Mouse (Mus musculus) midbrain, embryonic 11.5 days (tissue): ENCODE results near the gene Islr. TPM values are rescaled to one million over a fixed set of nuclear protein-coding genes. Genes with fewer than 3 reads are reported as not detected.

Experiments used
- ATAC-seq: fragments of 200-750 bp; cut with Nextera tagmentation; 2 replicates; pipeline ENCODE4 v1.8.0; 2017; ENCODE audit warnings: moderate TSS enrichment, moderate library complexity; ENCODE audit not compliant: low FRiP score
- DNase-seq: peaks from one replicate; pipeline ENCODE4 v3.0.0; 2015; ENCODE audit warnings: low spot score; ENCODE audit errors: missing footprints
- H3K27ac ChIP-seq: fragments of 300-500 bp; sonication (generic); 2 replicates; pipeline ENCODE4 v1.5.1; 2014; ENCODE audit warnings: low read depth, low read length
- H3K27me3 ChIP-seq: fragments of 300-500 bp; sonication (generic); 2 replicates; pipeline ENCODE4 v1.6.1; 2014; ENCODE audit warnings: mild to moderate bottlenecking, low read length, moderate library complexity, mixed read lengths; ENCODE audit not compliant: control insufficient read depth, insufficient read depth
- H3K36me3 ChIP-seq: fragments of 300-500 bp; sonication (generic); 2 replicates; pipeline ENCODE4 v1.6.1; 2014; ENCODE audit warnings: mild to moderate bottlenecking, low read length, moderate library complexity, mixed read lengths; ENCODE audit not compliant: control insufficient read depth, insufficient read depth
- H3K4me1 ChIP-seq: fragments of 300-500 bp; sonication (generic); 2 replicates; pipeline ENCODE4 v1.6.1; 2014; ENCODE audit warnings: low read length; ENCODE audit not compliant: control insufficient read depth, insufficient read depth
- H3K4me2 ChIP-seq: fragments of 300-500 bp; sonication (generic); 2 replicates; pipeline ENCODE4 v1.6.1; 2014; ENCODE audit warnings: mild to moderate bottlenecking, moderate library complexity
- H3K4me3 ChIP-seq: fragments of 300-500 bp; sonication (generic); 2 replicates; pipeline ENCODE4 v1.5.1; 2014; ENCODE audit warnings: low read depth, low read length
- H3K9ac ChIP-seq: fragments of 300-500 bp; sonication (generic); 2 replicates; pipeline ENCODE4 v1.6.1; 2014; ENCODE audit warnings: low read length
- H3K9me3 ChIP-seq: fragments of 300-500 bp; sonication (generic); 2 replicates; pipeline ENCODE4 v1.6.1; 2016; ENCODE audit warnings: low read length; ENCODE audit not compliant: control insufficient read depth
- WGBS: fragments of 180-500 bp; shearing (Covaris S2); extraction: QIAGEN DNeasy Blood & Tissue Kit; methylation state at CpG from one replicate; pipeline ENCODE4 v1.1.7; 2014; 5-methylcytosine and 5-hydroxymethylcytosine counted together
- polyA plus RNA-seq: library from polyadenylated mRNA; unstranded; fragments of >200 nt; fragmentation: Nextera tagmentation; extraction: Ambion mirVana; gene quantifications from 2 replicates; pipeline ENCODE4 v1.2.1, GENCODE M21; 2014

Gene Islr
- polyA plus RNA-seq, 1 experiment from 2014 or later, result 13.9 TPM

DNA sequence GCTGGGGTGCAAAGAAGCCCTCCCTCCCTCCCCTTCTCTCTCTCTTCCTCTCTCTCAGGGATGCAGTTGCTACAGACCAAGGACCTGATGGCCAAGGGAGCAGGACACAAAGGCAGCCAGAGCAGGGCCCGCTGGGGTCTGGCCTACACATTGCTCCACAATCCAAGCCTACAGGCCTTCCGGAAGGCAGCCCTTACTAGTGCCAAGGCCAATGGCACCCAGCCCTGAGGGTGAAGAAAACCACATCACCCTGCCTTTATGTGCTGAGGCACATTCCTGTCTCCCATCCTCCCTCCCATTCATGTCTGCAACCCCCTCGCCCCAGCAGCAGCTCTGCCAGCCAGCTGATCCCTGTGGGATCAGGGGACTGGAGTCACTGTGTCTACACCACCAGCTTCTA lies 51.0 kb downstream of the Islr start:
- Histone ChIP-seq H3K4me2 (no peak overlapping the region), H3K36me3 (no peaks in the 10 kb centered on the region), H3K4me3 (no peak overlapping the region), H3K9me3 (no peaks in the 10 kb centered on the region), H3K9ac (no peak overlapping the region), H3K27me3 (no peaks in the 10 kb centered on the region), H3K27ac (no peak overlapping the region), H3K4me1 (0 out of 2 replicates have a peak, but pooled peaks cover 3% of the 10 kb centered on the region)
- DNase-seq (no peak), ATAC-seq (no peak)
- 84% methylated on average over 3 of the region's 3 CpGs for WGBS

- Histone ChIP-seq H3K27me3 (no peaks in the 10 kb centered on the region), H3K27ac (no peak overlapping the region), H3K9me3 (no peaks in the 10 kb centered on the region), H3K4me2 (no peak overlapping the region), H3K4me3 (no peak overlapping the region), H3K9ac (no peak overlapping the region), H3K36me3 (no peaks in the 10 kb centered on the region), H3K4me1 (no peaks in the 10 kb centered on the region)
- no peak for ATAC-seq
- WGBS, result 79% methylated on average over 4 of the region's 4 CpGs
- no peak for DNase-seq
Observed at GRCm38 (mm10) chr9:58150733-58151361, 53.3 kb downstream of the Islr start.

DNA sequence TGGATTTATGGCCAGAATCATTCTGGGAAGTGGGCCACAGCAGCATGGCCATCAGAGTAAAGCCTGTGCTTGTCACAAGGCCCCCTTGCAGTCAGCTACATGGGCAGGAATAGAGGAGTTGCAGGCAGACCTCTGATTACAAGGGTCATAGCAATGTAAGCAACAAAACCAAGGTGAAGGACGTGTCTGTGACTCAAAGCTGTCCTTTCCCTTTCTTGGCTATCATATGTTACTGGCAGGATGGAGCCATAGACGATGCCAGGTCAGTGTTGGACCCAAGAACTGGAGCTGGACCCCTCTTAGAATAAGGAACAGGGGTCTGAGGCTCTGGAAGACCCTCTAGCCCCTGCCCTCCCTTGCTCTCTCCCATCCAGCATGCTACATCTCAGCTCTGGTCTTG lies 55.3 kb downstream of the Islr start:
- Histone ChIP-seq H3K4me1 (peaks cover 13% of the 10 kb centered on the region), H3K4me3 (no peak overlapping the region), H3K36me3 (no peaks in the 10 kb centered on the region), H3K27me3 (no peaks in the 10 kb centered on the region), H3K9me3 (no peaks in the 10 kb centered on the region), H3K27ac (no peak overlapping the region), H3K9ac (no peak overlapping the region), H3K4me2 (no peak overlapping the region)
- WGBS, result 76% methylated on average over 2 of the region's 2 CpGs
- DNase-seq (no peak), ATAC-seq (no peak)

- no peaks in the 10 kb centered on the region for H3K27me3 ChIP-seq
- no peak overlapping the region for H3K27ac ChIP-seq
- ATAC-seq, result no peak
- no peak for DNase-seq
- no peaks in the 10 kb centered on the region for H3K36me3 ChIP-seq
- no peak overlapping the region for H3K4me2 ChIP-seq
- 82% methylated on average over 5 of the region's 5 CpGs for WGBS
- H3K4me3 ChIP-seq, result no peak overlapping the region
- H3K9ac ChIP-seq, result no peak overlapping the region
- H3K4me1 ChIP-seq, result peaks cover 16% of the 10 kb centered on the region
- H3K9me3 ChIP-seq, result no peaks in the 10 kb centered on the region
Observed at GRCm38 (mm10) chr9:58145417-58145816, 58.7 kb downstream of the Islr start.

GRCm38 (mm10) chr9:58144664-58145063 lies 59.4 kb downstream of the Islr start:
- 0% methylated on average over 1 of the region's 1 CpGs for WGBS
- no peak overlapping the region for H3K27ac ChIP-seq
- no peaks in the 10 kb centered on the region for H3K36me3 ChIP-seq
- no peaks in the 10 kb centered on the region for H3K27me3 ChIP-seq
- no peak overlapping the region for H3K4me2 ChIP-seq
- peak; percentile 27; the same call in 1 of the 2 replicates for ATAC-seq
- no peak overlapping the region for H3K9ac ChIP-seq
- DNase-seq, result no peak
- no peaks in the 10 kb centered on the region for H3K9me3 ChIP-seq
- H3K4me3 ChIP-seq, result no peak overlapping the region
- H3K4me1 ChIP-seq, result peaks cover 16% of the 10 kb centered on the region

DNA sequence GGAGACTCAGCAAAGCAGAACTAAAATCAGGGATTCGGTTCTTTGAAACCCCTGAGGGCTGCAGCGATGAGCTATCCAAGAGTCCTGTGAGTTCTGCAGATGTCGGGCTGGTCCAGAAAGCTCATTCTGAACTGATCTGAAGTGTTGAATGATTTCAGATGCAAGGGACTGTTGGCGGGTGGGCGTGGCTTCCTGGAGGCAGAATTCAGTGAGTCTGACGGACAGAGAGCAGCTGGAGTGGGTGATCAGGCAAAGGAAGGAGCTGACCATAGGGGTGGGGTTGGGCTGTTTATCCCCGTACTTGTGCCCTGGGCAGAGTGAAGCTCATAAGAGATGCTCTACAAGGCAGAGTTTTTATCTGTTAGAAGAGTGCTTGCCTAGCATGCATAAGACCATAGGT lies 60.7 kb downstream of the Islr start:
- Histone ChIP-seq H3K36me3 (no peaks in the 10 kb centered on the region), H3K4me1 (peaks cover 16% of the 10 kb centered on the region), H3K9me3 (no peaks in the 10 kb centered on the region), H3K4me3 (no peak overlapping the region), H3K9ac (no peak overlapping the region), H3K27ac (no peak overlapping the region), H3K4me2 (no peak overlapping the region), H3K27me3 (no peaks in the 10 kb centered on the region)
- ATAC-seq (no peak), DNase-seq (no peak)
- WGBS, result 33% methylated on average over 7 of the region's 7 CpGs

GRCm38 (mm10) chr9:58139947-58140346 lies 64.2 kb downstream of the Islr start:
- no peaks in the 10 kb centered on the region for H3K36me3 ChIP-seq
- peaks cover 13% of the 10 kb centered on the region for H3K4me1 ChIP-seq
- DNase-seq, result no peak
- H3K27me3 ChIP-seq, result no peaks in the 10 kb centered on the region
- H3K27ac ChIP-seq, result no peak overlapping the region
- no peak overlapping the region for H3K4me3 ChIP-seq
- no peak overlapping the region for H3K9ac ChIP-seq
- no peaks in the 10 kb centered on the region for H3K9me3 ChIP-seq
- no peak for ATAC-seq
- 42% methylated on average over 6 of the region's 6 CpGs for WGBS
- H3K4me2 ChIP-seq, result no peak overlapping the region

DNA sequence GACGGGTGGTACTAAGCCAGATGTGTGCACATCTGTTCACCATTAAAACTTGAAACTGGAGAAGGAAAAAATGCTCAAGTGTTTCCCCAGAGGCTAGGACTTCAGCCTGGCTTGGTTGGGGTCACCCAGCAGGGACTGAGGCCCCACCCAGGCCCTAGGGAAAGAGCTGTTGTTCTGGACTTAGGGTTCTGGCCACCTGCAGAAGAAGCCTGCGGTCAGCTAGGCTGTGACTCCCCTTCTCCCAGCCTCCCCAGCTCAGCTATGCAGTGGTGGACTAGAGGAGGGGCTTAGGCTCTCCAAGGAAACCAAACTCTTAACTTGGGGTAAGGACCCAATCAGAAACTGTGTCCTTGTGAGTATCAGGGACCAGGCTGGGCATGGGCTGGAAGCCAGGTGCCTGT lies 68.2 kb downstream of the Islr start:
- H3K4me2 ChIP-seq, result no peak overlapping the region
- H3K36me3 ChIP-seq, result no peaks in the 10 kb centered on the region
- H3K9me3 ChIP-seq, result no peaks in the 10 kb centered on the region
- WGBS, result 38% methylated on average over 2 of the region's 2 CpGs
- no peak overlapping the region for H3K9ac ChIP-seq
- H3K4me3 ChIP-seq, result no peak overlapping the region
- DNase-seq (no peak), ATAC-seq (no peak)
- H3K27me3 ChIP-seq, result no peaks in the 10 kb centered on the region
- H3K4me1 ChIP-seq, result peaks cover 18% of the 10 kb centered on the region
- no peak overlapping the region for H3K27ac ChIP-seq

DNA sequence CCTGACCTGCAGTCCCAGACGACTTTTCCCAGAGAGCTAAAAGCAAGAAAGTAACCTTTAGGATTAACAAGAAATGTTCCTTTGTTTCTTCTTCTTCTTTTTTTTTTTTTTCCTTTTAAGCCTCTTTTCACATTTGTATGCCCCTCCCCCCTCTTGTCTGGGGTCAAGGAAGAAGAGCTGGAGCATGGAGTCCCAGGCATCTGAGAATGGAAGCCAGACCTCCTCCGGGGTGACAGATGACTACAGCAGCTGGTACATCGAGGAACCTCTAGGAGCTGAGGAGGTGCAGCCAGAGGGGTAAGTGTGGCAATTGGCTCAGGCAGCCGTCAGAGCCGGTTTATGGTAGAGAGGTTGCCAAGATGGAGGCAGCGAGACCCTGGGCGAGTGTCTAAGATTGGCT lies 69.2 kb downstream of the Islr start:
- ATAC-seq (no peak), DNase-seq (no peak)
- 30% methylated on average over 7 of the region's 7 CpGs for WGBS
- Histone ChIP-seq H3K4me3 (no peak overlapping the region), H3K9me3 (no peaks in the 10 kb centered on the region), H3K9ac (no peak overlapping the region), H3K27me3 (no peaks in the 10 kb centered on the region; the same call in 1 of the 2 replicates), H3K4me1 (peaks cover 20% of the 10 kb centered on the region), H3K4me2 (no peak overlapping the region), H3K27ac (no peak overlapping the region), H3K36me3 (no peaks in the 10 kb centered on the region)
